Comparison of ENCODE assay signal across 8 mouse cellular contexts in the genomic region with DNA sequence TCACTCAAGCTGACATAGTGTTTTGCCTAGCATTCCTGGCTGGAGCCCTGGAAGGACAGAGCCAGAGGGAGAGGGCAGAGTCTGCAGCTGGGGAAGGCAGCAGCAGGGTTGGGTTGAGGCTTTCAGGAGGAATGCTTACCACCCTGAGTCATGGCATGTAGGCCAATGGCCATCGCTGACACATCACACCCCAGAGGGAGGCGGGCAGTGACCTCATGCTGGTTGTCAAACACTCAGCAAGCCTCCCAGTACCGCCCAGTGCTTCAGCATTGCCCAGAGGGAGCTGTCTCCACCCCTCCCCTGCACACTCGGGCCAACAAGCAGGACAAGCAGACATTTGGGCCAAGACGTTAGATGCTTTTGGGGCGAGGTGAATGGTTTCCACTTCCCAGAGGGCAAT. TPM values are rescaled to one million over a fixed set of nuclear protein-coding genes. Genes with fewer than 3 reads are reported as not detected.
A peak's percentile ranks its signal among the peaks of the same experiment; 100 is the strongest.
DNase-seq lines count a peak whose midpoint lies in the region; ATAC-seq and TF ChIP-seq lines count a peak whose summit lies in the region.

No protein-coding gene starts in this region.

- H3K36me3 ChIP-seq in kidney, embryonic 14.5 days (ENCODE audit: control insufficient read depth, insufficient read depth, low read length) = no peaks in the 10 kb centered on the region
- no peaks in the 10 kb centered on the region for H3K36me3 ChIP-seq in myocyte (ENCODE audit: control insufficient read depth, insufficient read depth)
- H3K36me3 ChIP-seq in forebrain, embryonic 10.5 days (replicated peaks) = no peaks in the 10 kb centered on the region
- H3K36me3 ChIP-seq in midbrain, embryonic 16.5 days (ENCODE audit: control insufficient read depth, insufficient read depth, low read length) = no peaks in the 10 kb centered on the region
- no peaks in the 10 kb centered on the region for H3K36me3 ChIP-seq in thymus, adult 2 months (ENCODE audit: control insufficient read depth, insufficient read depth, low read length)

- no peak overlapping the region for H3K4me2 ChIP-seq in kidney, embryonic 14.5 days (replicated peaks; ENCODE audit: low read depth, low read length)
- H3K4me2 ChIP-seq in myocyte (ENCODE audit: low read depth) = peak overlapping the region; percentile 71
- no peak overlapping the region for H3K4me2 ChIP-seq in midbrain, embryonic 16.5 days (ENCODE audit: low read length)

- no peaks in the 10 kb centered on the region for H3K9me3 ChIP-seq in kidney, embryonic 14.5 days (ENCODE audit: control insufficient read depth, low read length)
- no peaks in the 10 kb centered on the region for H3K9me3 ChIP-seq in forebrain, embryonic 10.5 days
- H3K9me3 ChIP-seq in midbrain, embryonic 16.5 days (replicated peaks; ENCODE audit: control insufficient read depth, low read length, poor library complexity, severe bottlenecking) = no peaks in the 10 kb centered on the region

- no peak overlapping the region for H3K9ac ChIP-seq in kidney, embryonic 14.5 days (ENCODE audit: low read depth, low read length)
- no peak overlapping the region for H3K9ac ChIP-seq in midbrain, embryonic 16.5 days (ENCODE audit: low read depth, low read length)

- DNase-seq in adrenal gland, adult 8-10 months = peak; percentile 93
- peak; percentile 66 to 82 for DNase-seq in gastrocnemius, postnatal 4 days (ENCODE audit: low spot score in 2 of 2)
- no peak for DNase-seq in left cerebral cortex, adult 18-20 months (ENCODE audit: low spot score in 2 of 2)
- DNase-seq in forebrain, embryonic 10.5 days (ENCODE audit: extremely low spot score, low spot score) = no peak
- no peak for DNase-seq in thymus, adult 2 months

- WGBS in kidney, embryonic 14.5 days = 39% methylated on average over 6 of the region's 6 CpGs
- 68% methylated on average over 6 of the region's 6 CpGs for WGBS in forebrain, embryonic 10.5 days
- 63% methylated on average over 6 of the region's 6 CpGs for WGBS in midbrain, embryonic 16.5 days
- WGBS in thymus, adult 2 months = 85% methylated on average over 6 of the region's 6 CpGs

- H3K4me1 ChIP-seq in kidney, embryonic 14.5 days (ENCODE audit: control insufficient read depth, insufficient read depth, low read length) = 0 out of 2 replicates have a peak, but pooled peaks cover 3% of the 10 kb centered on the region
- H3K4me1 ChIP-seq in forebrain, embryonic 10.5 days = peaks cover 30% of the 10 kb centered on the region
- H3K4me1 ChIP-seq in midbrain, embryonic 16.5 days (ENCODE audit: control insufficient read depth, insufficient read depth, low read length) = 0 out of 2 replicates have a peak, but pooled peaks cover 3% of the 10 kb centered on the region
- no peaks in the 10 kb centered on the region for H3K4me1 ChIP-seq in thymus, adult 2 months (replicated peaks; ENCODE audit: control insufficient read depth, insufficient read depth, low read length)

- H3K27me3 ChIP-seq in kidney, embryonic 14.5 days (ENCODE audit: control insufficient read depth, insufficient read depth, low read length) = no peaks in the 10 kb centered on the region
- no peaks in the 10 kb centered on the region for H3K27me3 ChIP-seq in myocyte (ENCODE audit: control insufficient read depth, insufficient read depth, insufficient read length)
- no peaks in the 10 kb centered on the region for H3K27me3 ChIP-seq in forebrain, embryonic 10.5 days (ENCODE audit: poor library complexity, severe bottlenecking)
- no peaks in the 10 kb centered on the region for H3K27me3 ChIP-seq in midbrain, embryonic 16.5 days (ENCODE audit: control insufficient read depth, insufficient read depth, low read depth, low read length)
- H3K27me3 ChIP-seq in thymus, adult 2 months (ENCODE audit: control insufficient read depth, insufficient read depth, low read length) = no peaks in the 10 kb centered on the region

- peak; percentile 37 for TF ChIP-seq POLR2A in myocyte (IDR thresholded peaks at IDR 0.05; ENCODE audit: insufficient read length, low read depth)
- no peak for TF ChIP-seq POLR2A in thymus, adult 2 months (IDR thresholded peaks at IDR 0.05; ENCODE audit: control insufficient read depth, extremely low read depth, insufficient read depth, low read length, poor library complexity)

- no peaks in the 10 kb centered on the region for H3K79me2 ChIP-seq in myocyte (ENCODE audit: control insufficient read depth, insufficient read depth)

- TF ChIP-seq CTCF in thymus, adult 2 months (IDR thresholded peaks at IDR 0.05; ENCODE audit: borderline replicate concordance, control insufficient read depth, extremely low read depth, insufficient read depth, low read length, poor library complexity) = no peak

- H3ac ChIP-seq in myocyte (ENCODE audit: control insufficient read depth, insufficient read length) = no peak overlapping the region

- H3K27ac ChIP-seq in kidney, embryonic 14.5 days (ENCODE audit: low read depth, low read length) = no peak overlapping the region
- no peak overlapping the region for H3K27ac ChIP-seq in forebrain, embryonic 10.5 days
- no peak overlapping the region for H3K27ac ChIP-seq in midbrain, embryonic 16.5 days (ENCODE audit: low read length)
- no peak overlapping the region for H3K27ac ChIP-seq in thymus, adult 2 months (ENCODE audit: control insufficient read depth, insufficient read depth, low read length)

- H3K4me3 ChIP-seq in kidney, embryonic 14.5 days (ENCODE audit: low read length) = no peak overlapping the region
- no peak overlapping the region for H3K4me3 ChIP-seq in myocyte
- H3K4me3 ChIP-seq in forebrain, embryonic 10.5 days = no peak overlapping the region
- no peak overlapping the region for H3K4me3 ChIP-seq in midbrain, embryonic 16.5 days (ENCODE audit: low read depth, low read length)
- no peak overlapping the region for H3K4me3 ChIP-seq in thymus, adult 2 months (ENCODE audit: control insufficient read depth, insufficient read depth, low read length)

- ATAC-seq in kidney, embryonic 14.5 days (ENCODE audit: low FRiP score, low TSS enrichment) = peak; percentile 29; the same call in 1 of the 2 replicates
- no peak for ATAC-seq in midbrain, embryonic 16.5 days

TF ChIP-seq in myocyte, 11 proteins besides CTCF, POLR2A, EP300 and RAD21:
- peak in 2 of 3 experiments; percentile 42 to 59 for TF ChIP-seq MYOD1 (IDR thresholded peaks at IDR 0.05; ENCODE audit: control insufficient read depth in 1 of 3, insufficient read length in 2 of 3, low read depth in 2 of 3)
- no peak for TF ChIP-seq REST (IDR thresholded peaks at IDR 0.05; ENCODE audit: insufficient read depth, insufficient read length)
- TF ChIP-seq MAX (IDR thresholded peaks at IDR 0.05; ENCODE audit: low read depth) = no peak
- peak in 1 of 3 experiments; percentile 72 for TF ChIP-seq MYOG (IDR thresholded peaks at IDR 0.05; ENCODE audit: control insufficient read depth in 1 of 3, insufficient read depth in 1 of 3, insufficient read length in 2 of 3, low read depth in 2 of 3)
- no peak for TF ChIP-seq USF1 (IDR thresholded peaks at IDR 0.05; ENCODE audit: low read depth)
- TF ChIP-seq TCF12 (IDR thresholded peaks at IDR 0.05; ENCODE audit: insufficient read depth, poor library complexity, severe bottlenecking) = no peak
- peak; percentile 15 for TF ChIP-seq SRF (IDR thresholded peaks at IDR 0.05; ENCODE audit: control insufficient read depth, insufficient read length, low read depth)

RNA-seq across cellular contexts. Expression of gene Slc25a33, which starts 46.5 kb away (rescaled TPM):
- 10 to 100 TPM; 22.2 to 24.2 (median 23.6) TPM for total RNA-seq in adrenal gland, adult 8-10 months (2022)
- 1 to 10 TPM; 5.8 to 9.0 TPM for total RNA-seq in gastrocnemius, postnatal 4 days (2021)
- polyA plus RNA-seq in kidney, embryonic 14.5 days (2014; fragmentation: Nextera tagmentation; extraction: Ambion mirVana) = 15.5 and 19.3 TPM in 2 replicates
- polyA plus RNA-seq in myocyte (2012; fragmentation: generic; extraction: Trizol) = 34.3 TPM
- 10 to 100 TPM; 30.5 to 31.8 TPM for total RNA-seq in left cerebral cortex, adult 18-20 months (2021)
- polyA plus RNA-seq in forebrain, embryonic 10.5 days (2016; fragmentation: Nextera tagmentation; extraction: Ambion mirVana) = 13.4 and 15.0 TPM in 2 replicates
- 28.8 and 29.1 TPM in 2 replicates for polyA plus RNA-seq in midbrain, embryonic 16.5 days (2015; fragmentation: Nextera tagmentation; extraction: Ambion mirVana)
- polyA plus RNA-seq in thymus, adult 2 months (2012; rRNA removed) = 7.2 and 7.3 TPM in 2 replicates

Comparison
In these comparisons a context has a peak if more than half of its experiments do, and no peak if none do; other contexts are left out.
1. DNase-seq: peak in adrenal gland, adult 8-10 months (single experiment) and gastrocnemius, postnatal 4 days (2 of 2); none in left cerebral cortex, adult 18-20 months (0 of 2), forebrain, embryonic 10.5 days (single experiment) and thymus, adult 2 months (single experiment).